Mouse (Mus musculus): ENCODE results near the gene Lhx5.

- TF ChIP-seq CTCF (IDR thresholded peaks at IDR 0.05; ENCODE audit: low read depth): no peak
- TF ChIP-seq EP300 (IDR thresholded peaks at IDR 0.05; ENCODE audit: low read depth): no peak
Measured at GRCm38 (mm10) chr5:120431649-120432485, at the start of gene Lhx5.

All from heart, postnatal 0 days (tissue).